Mouse (Mus musculus): ENCODE results near the gene Arhgef2. TPM values are rescaled to one million over a fixed set of nuclear protein-coding genes. Genes with fewer than 3 reads are reported as not detected.
A peak's percentile ranks its signal among the peaks of the same experiment; 100 is the strongest.
"Not testable (repeated sequence)": the region's sequence is repeated elsewhere in the genome, so short reads cannot be mapped to it uniquely, and the experiment has no call there.

The Arhgef2 gene
- total RNA-seq, 2 experiments from 2014 or later = 239 to 266 TPM

GRCm38 (mm10) chr3:88591950-88592731, 13.6 kb upstream of the Arhgef2 start:
- Histone ChIP-seq H3K27ac (no peak overlapping the region), H3K4me3 (no peak overlapping the region)
- no peak for DNase-seq (ENCODE audit: extremely low spot score in 1 of 2, low spot score in 2 of 2)
- TF ChIP-seq CTCF (IDR thresholded peaks at IDR 0.05) = peak; percentile 72
- intact Hi-C loops (cut with DNase I) = loop anchor here (5.0 kb wide), 1 partner anchor 145 kb away; no protein-coding TSS in a partner anchor

GRCm38 (mm10) chr3:88592942-88593576, 12.7 kb upstream of the Arhgef2 start:
- H3K27ac ChIP-seq = no peak overlapping the region
- TF ChIP-seq CTCF (IDR thresholded peaks at IDR 0.05) = no peak
- intact Hi-C loops (cut with DNase I) = loop anchor here (5.0 kb wide), 1 partner anchor 144 kb away; no protein-coding TSS in a partner anchor
- H3K4me3 ChIP-seq = no peak overlapping the region
- DNase-seq (ENCODE audit: extremely low spot score in 1 of 2, low spot score in 2 of 2) = no peak

GRCm38 (mm10) chr3:88593893-88594580, 11.7 kb upstream of the Arhgef2 start:
- TF ChIP-seq CTCF (IDR thresholded peaks at IDR 0.05) = no peak
- no peak for DNase-seq (ENCODE audit: extremely low spot score in 1 of 2, low spot score in 2 of 2)
- no peak overlapping the region for H3K4me3 ChIP-seq
- intact Hi-C loops (cut with DNase I) = loop anchor here (5.0 kb wide), 1 partner anchor 143 kb away; no protein-coding TSS in a partner anchor
- no peak overlapping the region for H3K27ac ChIP-seq

GRCm38 (mm10) chr3:88596547-88596946, 9.2 kb upstream of the Arhgef2 start:
- H3K4me3 ChIP-seq; DNase-seq (ENCODE audit: extremely low spot score in 1 of 2, low spot score in 2 of 2); H3K27ac ChIP-seq; intact Hi-C loops (cut with DNase I): not testable (repeated sequence)

GRCm38 (mm10) chr3:88602466-88602865, 3.3 kb upstream of the Arhgef2 start:
- no peak for TF ChIP-seq CTCF (IDR thresholded peaks at IDR 0.05)
- H3K27ac ChIP-seq = no peak overlapping the region
- no peak overlapping the region for H3K4me3 ChIP-seq
- intact Hi-C loops (cut with DNase I) = no loop called here
- DNase-seq (ENCODE audit: extremely low spot score in 1 of 2, low spot score in 2 of 2) = no peak

- peak in 1 of 2 experiments; percentile 48 for DNase-seq (ENCODE audit: extremely low spot score in 1 of 2, low spot score in 2 of 2)
- peak; percentile 81 for TF ChIP-seq CTCF (IDR thresholded peaks at IDR 0.05)
- Histone ChIP-seq H3K4me3 (no peak overlapping the region), H3K27ac (no peak overlapping the region)
- intact Hi-C loops (cut with DNase I) = no loop called here
Measured at GRCm38 (mm10) chr3:88603714-88604161, 2.0 kb upstream of the Arhgef2 start.

- no peak for DNase-seq (ENCODE audit: extremely low spot score in 1 of 2, low spot score in 2 of 2)
- Histone ChIP-seq H3K4me3 (no peak overlapping the region), H3K27ac (no peak overlapping the region)
- intact Hi-C loops (cut with DNase I) = no loop called here
- no peak for TF ChIP-seq CTCF (IDR thresholded peaks at IDR 0.05)
Measured at GRCm38 (mm10) chr3:88604863-88605262, 903 bp upstream of the Arhgef2 start.

- Histone ChIP-seq H3K27ac (peak overlapping the region; percentile 25), H3K4me3 (peak overlapping the region; percentile 32)
- intact Hi-C loops (cut with DNase I) = loop anchor here (1.0 kb wide), 2 partner anchors 33 to 81 kb away; no protein-coding TSS in a partner anchor
- DNase-seq (ENCODE audit: extremely low spot score in 1 of 2, low spot score in 2 of 2) = peak; percentile 88 to 93
- TF ChIP-seq CTCF (IDR thresholded peaks at IDR 0.05) = peak; percentile 98
Measured at GRCm38 (mm10) chr3:88607065-88607757, 1.4 kb downstream of the Arhgef2 start.

- Histone ChIP-seq H3K27ac (peak overlapping the region; percentile 25), H3K4me3 (peak overlapping the region; percentile 32)
- no peak for TF ChIP-seq CTCF (IDR thresholded peaks at IDR 0.05)
- DNase-seq (ENCODE audit: extremely low spot score in 1 of 2, low spot score in 2 of 2) = no peak
- intact Hi-C loops (cut with DNase I) = loop anchor here (1.0 kb wide), 2 partner anchors 33 to 81 kb away; no protein-coding TSS in a partner anchor
Measured at GRCm38 (mm10) chr3:88607758-88608138, 2.0 kb downstream of the Arhgef2 start.

- TF ChIP-seq CTCF (IDR thresholded peaks at IDR 0.05) = no peak
- Histone ChIP-seq H3K4me3 (no peak overlapping the region), H3K27ac (no peak overlapping the region)
- intact Hi-C loops (cut with DNase I) = no loop called here
- no peak for DNase-seq (ENCODE audit: extremely low spot score in 1 of 2, low spot score in 2 of 2)
Measured at GRCm38 (mm10) chr3:88609066-88609465, 3.3 kb downstream of the Arhgef2 start.

- no peak for DNase-seq (ENCODE audit: extremely low spot score in 1 of 2, low spot score in 2 of 2)
- Histone ChIP-seq H3K4me3 (no peak overlapping the region), H3K27ac (no peak overlapping the region)
- TF ChIP-seq CTCF (IDR thresholded peaks at IDR 0.05) = no peak
- intact Hi-C loops (cut with DNase I) = no loop called here
Measured at GRCm38 (mm10) chr3:88614418-88614817, 8.7 kb downstream of the Arhgef2 start.

Measured in left cerebral cortex, adult 2 months (tissue).